Mouse (Mus musculus): ENCODE results near the gene Tns1. TPM values are rescaled to one million over a fixed set of nuclear protein-coding genes. Genes with fewer than 3 reads are reported as not detected.

Gene Tns1
- polyA plus RNA-seq, 1 experiment from 2014 or later = 17.3 TPM

- DNase-seq (ENCODE audit: low spot score) = no peak
- H3K9me3 ChIP-seq (ENCODE audit: control insufficient read depth, low read length) = no peaks in the 10 kb centered on the region
- WGBS = 72% methylated on average over 3 of the region's 3 CpGs
These were observed 7.8 kb upstream of the Tns1 start for GRCm38 (mm10) chr1:74132011-74132410.

GRCm38 (mm10) chr1:74130883-74131659 lies 6.8 kb upstream of the Tns1 start:
- Histone ChIP-seq H3K27me3 (ENCODE audit: control insufficient read depth, insufficient read depth, low read length) (no peaks in the 10 kb centered on the region), H3K9ac (ENCODE audit: low read depth, low read length) (no peak overlapping the region), H3K9me3 (ENCODE audit: control insufficient read depth, low read length) (no peaks in the 10 kb centered on the region), H3K36me3 (ENCODE audit: control insufficient read depth, insufficient read depth, low read length) (no peaks in the 10 kb centered on the region), H3K4me2 (replicated peaks; ENCODE audit: low read depth, low read length) (no peak overlapping the region), H3K27ac (ENCODE audit: low read depth, low read length) (no peak overlapping the region), H3K4me1 (replicated peaks; ENCODE audit: control insufficient read depth, insufficient read depth, low read length) (no peaks in the 10 kb centered on the region), H3K4me3 (ENCODE audit: low read depth, low read length) (no peak overlapping the region)
- ATAC-seq (ENCODE audit: low FRiP score) (no peak), DNase-seq (ENCODE audit: low spot score) (no peak)
- 85% methylated on average over 8 of the region's 8 CpGs for WGBS

More at GRCm38 (mm10) chr1:74132011-74132410, 7.8 kb upstream of the Tns1 start:
- Histone ChIP-seq H3K4me1 (replicated peaks; ENCODE audit: control insufficient read depth, insufficient read depth, low read length) (no peaks in the 10 kb centered on the region), H3K4me2 (replicated peaks; ENCODE audit: low read depth, low read length) (no peak overlapping the region), H3K4me3 (ENCODE audit: low read depth, low read length) (no peak overlapping the region), H3K9ac (ENCODE audit: low read depth, low read length) (no peak overlapping the region), H3K27ac (ENCODE audit: low read depth, low read length) (no peak overlapping the region), H3K27me3 (ENCODE audit: control insufficient read depth, insufficient read depth, low read length) (no peaks in the 10 kb centered on the region), H3K36me3 (ENCODE audit: control insufficient read depth, insufficient read depth, low read length) (no peaks in the 10 kb centered on the region)
- ATAC-seq (ENCODE audit: low FRiP score) = no peak

- Histone ChIP-seq H3K36me3 (ENCODE audit: control insufficient read depth, insufficient read depth, low read length) (no peaks in the 10 kb centered on the region), H3K4me1 (replicated peaks; ENCODE audit: control insufficient read depth, insufficient read depth, low read length) (0 out of 2 replicates have a peak, but pooled peaks cover 4% of the 10 kb centered on the region), H3K27ac (ENCODE audit: low read depth, low read length) (peak within 1 kb of the TSS; percentile 33; the same call in 1 of the 2 replicates), H3K9ac (ENCODE audit: low read depth, low read length) (peak within 1 kb of the TSS; percentile 63), H3K4me2 (replicated peaks; ENCODE audit: low read depth, low read length) (peak within 1 kb of the TSS; percentile 95), H3K4me3 (ENCODE audit: low read depth, low read length) (peak within 1 kb of the TSS; percentile 53), H3K27me3 (ENCODE audit: control insufficient read depth, insufficient read depth, low read length) (peaks cover 7% of the 10 kb centered on the region), H3K9me3 (ENCODE audit: control insufficient read depth, low read length) (no peaks in the 10 kb centered on the region)
- DNase-seq (ENCODE audit: low spot score) = peak; percentile 84
- WGBS = 2% methylated on average over 12 of the region's 12 CpGs
- ATAC-seq (ENCODE audit: low FRiP score) = peak; percentile 47
These were observed 823 bp upstream of the Tns1 start, which contains the start of gene Rufy4 for GRCm38 (mm10) chr1:74124991-74125552. Rufy4 (plus strand) TSS chr1:74125541.

- no peaks in the 10 kb centered on the region for H3K9me3 ChIP-seq (ENCODE audit: control insufficient read depth, low read length)
- no peak overlapping the region for H3K9ac ChIP-seq (ENCODE audit: low read depth, low read length)
- peak overlapping the region; percentile 95 for H3K4me2 ChIP-seq (replicated peaks; ENCODE audit: low read depth, low read length)
- peak overlapping the region; percentile 53 for H3K4me3 ChIP-seq (ENCODE audit: low read depth, low read length)
- ATAC-seq (ENCODE audit: low FRiP score) (no peak), DNase-seq (ENCODE audit: low spot score) (no peak)
- WGBS = 60% methylated on average over 8 of the region's 8 CpGs
- peaks cover 7% of the 10 kb centered on the region for H3K27me3 ChIP-seq (ENCODE audit: control insufficient read depth, insufficient read depth, low read length)
- 0 out of 2 replicates have a peak, but pooled peaks cover 4% of the 10 kb centered on the region for H3K4me1 ChIP-seq (replicated peaks; ENCODE audit: control insufficient read depth, insufficient read depth, low read length)
- H3K27ac ChIP-seq (ENCODE audit: low read depth, low read length) = no peak overlapping the region
- H3K36me3 ChIP-seq (ENCODE audit: control insufficient read depth, insufficient read depth, low read length) = no peaks in the 10 kb centered on the region
These were observed 1.0 kb downstream of the Tns1 start for GRCm38 (mm10) chr1:74123215-74123614.

- H3K27me3 ChIP-seq (ENCODE audit: control insufficient read depth, insufficient read depth, low read length) = peaks cover 7% of the 10 kb centered on the region
- ATAC-seq (ENCODE audit: low FRiP score) (no peak), DNase-seq (ENCODE audit: low spot score) (no peak)
These were observed 2.2 kb downstream of the Tns1 start for GRCm38 (mm10) chr1:74121821-74122576.

GRCm38 (mm10) chr1:74121138-74121537 lies 3.1 kb downstream of the Tns1 start:
- no peak for ATAC-seq (ENCODE audit: low FRiP score)
- 82% methylated on average over 7 of the region's 7 CpGs for WGBS
- no peak overlapping the region for H3K4me3 ChIP-seq (ENCODE audit: low read depth, low read length)
- H3K27ac ChIP-seq (ENCODE audit: low read depth, low read length) = no peak overlapping the region
- H3K9me3 ChIP-seq (ENCODE audit: control insufficient read depth, low read length) = no peaks in the 10 kb centered on the region
- H3K9ac ChIP-seq (ENCODE audit: low read depth, low read length) = no peak overlapping the region
- peaks cover 7% of the 10 kb centered on the region for H3K27me3 ChIP-seq (ENCODE audit: control insufficient read depth, insufficient read depth, low read length)
- H3K4me1 ChIP-seq (replicated peaks; ENCODE audit: control insufficient read depth, insufficient read depth, low read length) = 0 out of 2 replicates have a peak, but pooled peaks cover 4% of the 10 kb centered on the region
- no peak for DNase-seq (ENCODE audit: low spot score)
- H3K4me2 ChIP-seq (replicated peaks; ENCODE audit: low read depth, low read length) = no peak overlapping the region
- no peaks in the 10 kb centered on the region for H3K36me3 ChIP-seq (ENCODE audit: control insufficient read depth, insufficient read depth, low read length)

More at GRCm38 (mm10) chr1:74121821-74122576, 2.2 kb downstream of the Tns1 start:
- Histone ChIP-seq H3K9me3 (ENCODE audit: control insufficient read depth, low read length) (no peaks in the 10 kb centered on the region), H3K9ac (ENCODE audit: low read depth, low read length) (no peak overlapping the region), H3K4me2 (replicated peaks; ENCODE audit: low read depth, low read length) (0 out of 2 replicates have a peak overlapping the region, but pooled peaks have one; percentile 8), H3K36me3 (ENCODE audit: control insufficient read depth, insufficient read depth, low read length) (no peaks in the 10 kb centered on the region), H3K4me3 (ENCODE audit: low read depth, low read length) (no peak overlapping the region), H3K4me1 (replicated peaks; ENCODE audit: control insufficient read depth, insufficient read depth, low read length) (0 out of 2 replicates have a peak, but pooled peaks cover 4% of the 10 kb centered on the region), H3K27ac (ENCODE audit: low read depth, low read length) (no peak overlapping the region)
- WGBS = 64% methylated on average over 9 of the region's 9 CpGs

GRCm38 (mm10) chr1:74119115-74119514 lies 5.1 kb downstream of the Tns1 start:
- Histone ChIP-seq H3K9me3 (ENCODE audit: control insufficient read depth, low read length) (no peaks in the 10 kb centered on the region), H3K36me3 (ENCODE audit: control insufficient read depth, insufficient read depth, low read length) (no peaks in the 10 kb centered on the region), H3K27ac (ENCODE audit: low read depth, low read length) (no peak overlapping the region), H3K9ac (ENCODE audit: low read depth, low read length) (no peak overlapping the region), H3K4me3 (ENCODE audit: low read depth, low read length) (no peak overlapping the region), H3K4me1 (replicated peaks; ENCODE audit: control insufficient read depth, insufficient read depth, low read length) (0 out of 2 replicates have a peak, but pooled peaks cover 3% of the 10 kb centered on the region), H3K4me2 (replicated peaks; ENCODE audit: low read depth, low read length) (no peak overlapping the region), H3K27me3 (ENCODE audit: control insufficient read depth, insufficient read depth, low read length) (peaks cover 4% of the 10 kb centered on the region)
- DNase-seq (ENCODE audit: low spot score) (no peak), ATAC-seq (ENCODE audit: low FRiP score) (no peak)
- WGBS = 88% methylated on average over 1 of the region's 1 CpGs

GRCm38 (mm10) chr1:74117876-74118275 lies 6.4 kb downstream of the Tns1 start:
- DNase-seq (ENCODE audit: low spot score) (no peak), ATAC-seq (ENCODE audit: low FRiP score) (no peak)
- Histone ChIP-seq H3K27me3 (ENCODE audit: control insufficient read depth, insufficient read depth, low read length) (no peaks in the 10 kb centered on the region; the same call in 1 of the 2 replicates), H3K9me3 (ENCODE audit: control insufficient read depth, low read length) (no peaks in the 10 kb centered on the region), H3K36me3 (ENCODE audit: control insufficient read depth, insufficient read depth, low read length) (no peaks in the 10 kb centered on the region), H3K9ac (ENCODE audit: low read depth, low read length) (no peak overlapping the region), H3K4me3 (ENCODE audit: low read depth, low read length) (no peak overlapping the region), H3K4me2 (replicated peaks; ENCODE audit: low read depth, low read length) (no peak overlapping the region), H3K27ac (ENCODE audit: low read depth, low read length) (no peak overlapping the region), H3K4me1 (replicated peaks; ENCODE audit: control insufficient read depth, insufficient read depth, low read length) (peaks cover 5% of the 10 kb centered on the region; the same call in 1 of the 2 replicates)
- 94% methylated on average over 6 of the region's 6 CpGs for WGBS
